Mouse (Mus musculus) forebrain, embryonic 12.5 days (tissue): ENCODE data around the gene Trim38. TPM values are rescaled to one million over a fixed set of nuclear protein-coding genes. Genes with fewer than 3 reads are reported as not detected.

ENCODE experiments used
- ATAC-seq: fragments of 200-750 bp; cut with Nextera tagmentation; 2 replicates; pipeline ENCODE4 v1.8.0; 2017; ENCODE audit warnings: moderate TSS enrichment; ENCODE audit not compliant: low FRiP score
- H3K27ac ChIP-seq: fragments of 300-500 bp; sonication (generic); 2 replicates; pipeline ENCODE4 v1.5.1; 2016; ENCODE audit warnings: mild to moderate bottlenecking
- H3K27me3 ChIP-seq: fragments of 300-500 bp; sonication (generic); 2 replicates; pipeline ENCODE4 v1.6.1; 2016; ENCODE audit warnings: mild to moderate bottlenecking
- H3K36me3 ChIP-seq: fragments of 300-500 bp; sonication (generic); replicated peaks from 2 replicates; pipeline ENCODE4 v1.6.1; 2016; ENCODE audit warnings: mild to moderate bottlenecking
- H3K4me1 ChIP-seq: fragments of 300-500 bp; sonication (generic); 2 replicates; pipeline ENCODE4 v1.6.1; 2016
- H3K4me2 ChIP-seq: fragments of 300-500 bp; sonication (generic); 2 replicates; pipeline ENCODE4 v1.6.1; 2016; ENCODE audit warnings: mild to moderate bottlenecking, moderate library complexity
- H3K4me3 ChIP-seq: fragments of 300-500 bp; sonication (generic); replicated peaks from 2 replicates; pipeline ENCODE4 v1.5.1; 2016; ENCODE audit warnings: mild to moderate bottlenecking
- H3K9ac ChIP-seq: fragments of 300-500 bp; sonication (generic); 2 replicates; pipeline ENCODE4 v1.6.1; 2016; ENCODE audit warnings: mild to moderate bottlenecking
- H3K9me3 ChIP-seq: fragments of 300-500 bp; sonication (generic); 2 replicates; pipeline ENCODE4 v1.6.1; 2016
- WGBS: fragments of 180-500 bp; shearing (Covaris S2); methylation state at CpG from one replicate; pipeline ENCODE4 v1.1.7; 2016; 5-methylcytosine and 5-hydroxymethylcytosine counted together
- microRNA-seq: library from miRNA; unstranded; fragments of <30 nt; microRNA quantifications from one replicate; pipeline ENCODE4, GENCODE M21; 2017
- polyA plus RNA-seq: library from polyadenylated mRNA; unstranded; fragments of >200 nt; fragmentation: Nextera tagmentation; extraction: Ambion mirVana; gene quantifications from 2 replicates; pipeline ENCODE4 v1.2.1, GENCODE M21; 2016

Gene Trim38
- polyA plus RNA-seq, 1 experiment from 2014 or later: not detected

GRCm38 (mm10) chr13:23833053-23833452, 63.3 kb downstream of the Trim38 start:
- no peak overlapping the region for H3K9ac ChIP-seq
- no peaks in the 10 kb centered on the region for H3K27me3 ChIP-seq
- no peak overlapping the region for H3K27ac ChIP-seq
- H3K4me2 ChIP-seq: no peak overlapping the region
- H3K4me3 ChIP-seq: no peak overlapping the region
- H3K9me3 ChIP-seq: no peaks in the 10 kb centered on the region
- no peaks in the 10 kb centered on the region for H3K4me1 ChIP-seq
- no peaks in the 10 kb centered on the region for H3K36me3 ChIP-seq
- no peak for ATAC-seq
- 18% methylated on average over 6 of the region's 6 CpGs for WGBS

- Histone ChIP-seq H3K27ac (no peak overlapping the region), H3K9ac (no peak overlapping the region), H3K9me3 (no peaks in the 10 kb centered on the region), H3K4me3 (no peak overlapping the region), H3K4me1 (no peaks in the 10 kb centered on the region), H3K36me3 (no peaks in the 10 kb centered on the region), H3K27me3 (no peaks in the 10 kb centered on the region), H3K4me2 (no peak overlapping the region)
- ATAC-seq: no peak
- WGBS: 86% methylated on average over 5 of the region's 5 CpGs
Measured at GRCm38 (mm10) chr13:23834836-23835235, 65.1 kb downstream of the Trim38 start.

- no peak for ATAC-seq
- H3K9ac ChIP-seq: no peak overlapping the region
- H3K4me2 ChIP-seq: no peak overlapping the region
- H3K9me3 ChIP-seq: no peaks in the 10 kb centered on the region
- no peaks in the 10 kb centered on the region for H3K4me1 ChIP-seq
- no peak overlapping the region for H3K27ac ChIP-seq
- 92% methylated on average over 5 of the region's 5 CpGs for WGBS
- H3K4me3 ChIP-seq: no peak overlapping the region
- no peaks in the 10 kb centered on the region for H3K27me3 ChIP-seq
- no peaks in the 10 kb centered on the region for H3K36me3 ChIP-seq
Measured at GRCm38 (mm10) chr13:23836630-23837029, 66.9 kb downstream of the Trim38 start.

GRCm38 (mm10) chr13:23839308-23839707, 69.6 kb downstream of the Trim38 start, which contains the start of gene Slc17a3:
TSS of gene Slc17a3 (plus strand) at chr13:23839434.
- no peak for ATAC-seq
- H3K4me2 ChIP-seq: no peak within 1 kb of the TSS

More at GRCm38 (mm10) chr13:23839308-23839707, 69.6 kb downstream of the Trim38 start, which contains the start of gene Slc17a3:
- no peaks in the 10 kb centered on the region for H3K4me1 ChIP-seq
- WGBS: 85% methylated on average over 2 of the region's 2 CpGs
- no peaks in the 10 kb centered on the region for H3K9me3 ChIP-seq
- H3K27me3 ChIP-seq: no peaks in the 10 kb centered on the region
- H3K36me3 ChIP-seq: no peaks in the 10 kb centered on the region
- H3K27ac ChIP-seq: no peak within 1 kb of the TSS
- H3K4me3 ChIP-seq: no peak within 1 kb of the TSS
- no peak within 1 kb of the TSS for H3K9ac ChIP-seq

Small RNA genes within 50 kb of the gene (microRNA-seq; reads per million reads assigned to microRNA genes)
- not detected for gene Gm44314
- not detected for gene Gm44484

Other genes with a start within 250 kb of the Trim38 start
- gene Hist1h4h, start 238.9 kb upstream of the Trim38 start, polyA plus RNA-seq: 7.2 and 8.7 TPM in 2 replicates
- 9.3 and 10.7 TPM in 2 replicates for gene Hist1h2af, start 236.0 kb upstream of the Trim38 start, polyA plus RNA-seq
- 7.2 and 8.3 TPM in 2 replicates for gene Hist1h3g, start 234.5 kb upstream of the Trim38 start, polyA plus RNA-seq
- gene Hist1h2bh, start 226.5 kb upstream of the Trim38 start, polyA plus RNA-seq: 0.87 and 0.95 TPM in 2 replicates
- 0.99 and 1.5 TPM in 2 replicates for gene Hist1h3f, start 225.9 kb upstream of the Trim38 start, polyA plus RNA-seq
- gene Hist1h4f, start 218.3 kb upstream of the Trim38 start, polyA plus RNA-seq: 0.74 and 1.4 TPM in 2 replicates
- 0.47 and 0.56 TPM in 2 replicates for gene Hist1h1d, start 216.7 kb upstream of the Trim38 start, polyA plus RNA-seq
- gene Hist1h3e, start 207.5 kb upstream of the Trim38 start, polyA plus RNA-seq: 5.7 and 7.6 TPM in 2 replicates
- 115 and 138 TPM in 2 replicates for gene Hist1h2ae, start 198.7 kb upstream of the Trim38 start, polyA plus RNA-seq
- gene Hist1h2bg, start 198.5 kb upstream of the Trim38 start, polyA plus RNA-seq: 8.9 and 11.4 TPM in 2 replicates
- 7.2 and 9.5 TPM in 2 replicates for gene Hist1h2bf, start 195.7 kb upstream of the Trim38 start, polyA plus RNA-seq
- 1.3 and 3.7 TPM in 2 replicates for gene Hist1h2ad, start 195.5 kb upstream of the Trim38 start, polyA plus RNA-seq
- gene Hist1h3d, start 194.2 kb upstream of the Trim38 start, polyA plus RNA-seq: 5.8 and 6.6 TPM in 2 replicates
- 137 and 142 TPM in 2 replicates for gene Hist1h4d, start 188.3 kb upstream of the Trim38 start, polyA plus RNA-seq
- 3.0 and 3.7 TPM in 2 replicates for gene Hist1h2be, start 148.8 kb upstream of the Trim38 start, polyA plus RNA-seq
- 26.3 and 26.6 TPM in 2 replicates for gene Hist1h1e, start 147.4 kb upstream of the Trim38 start, polyA plus RNA-seq
- 1.4 and 1.6 TPM in 2 replicates for gene Hist1h2ac, start 86.0 kb upstream of the Trim38 start, polyA plus RNA-seq
- gene Hist1h2bc, start 85.7 kb upstream of the Trim38 start, polyA plus RNA-seq: 34.6 and 36.5 TPM in 2 replicates
- gene Hist1h1t, start 74.1 kb upstream of the Trim38 start, polyA plus RNA-seq: not detected in 2 replicates
- gene Hist1h4c, start 71.5 kb upstream of the Trim38 start, polyA plus RNA-seq: 6.1 and 9.8 TPM in 2 replicates
- 2.0 and 2.5 TPM in 2 replicates for gene Hfe, start 59.1 kb upstream of the Trim38 start, polyA plus RNA-seq
- gene Hist1h1c, start 31.1 kb upstream of the Trim38 start, polyA plus RNA-seq: 15.2 and 15.9 TPM in 2 replicates
- 11.1 and 13.8 TPM in 2 replicates for gene Hist1h3c, start 24.3 kb upstream of the Trim38 start, polyA plus RNA-seq
- 2.2 and 3.5 TPM in 2 replicates for gene Hist1h2bb, start 23.2 kb upstream of the Trim38 start, polyA plus RNA-seq
- 59.9 and 73.2 TPM in 2 replicates for gene Hist1h2ab, start 18.8 kb upstream of the Trim38 start, polyA plus RNA-seq
- 14.0 and 15.8 TPM in 2 replicates for gene Hist1h3b, start 17.6 kb upstream of the Trim38 start, polyA plus RNA-seq
- 5.3 and 8.2 TPM in 2 replicates for gene Hist1h4b, start 12.9 kb upstream of the Trim38 start, polyA plus RNA-seq
- 0.88 TPM in 1 of 2 replicates, not detected in the other for gene Hist1h4a, start 8.7 kb upstream of the Trim38 start, polyA plus RNA-seq
- 5.1 and 5.2 TPM in 2 replicates for gene Hist1h3a, start 7.5 kb upstream of the Trim38 start, polyA plus RNA-seq
- 3.3 and 4.0 TPM in 2 replicates for gene Hist1h1a, start 6.2 kb upstream of the Trim38 start, polyA plus RNA-seq
- not detected in 2 replicates for gene Slc17a2, start 37.1 kb downstream of the Trim38 start, polyA plus RNA-seq
- not detected in 2 replicates for gene Slc17a3, start 69.5 kb downstream of the Trim38 start, polyA plus RNA-seq
- gene Slc17a1, start 97.8 kb downstream of the Trim38 start, polyA plus RNA-seq: not detected in 2 replicates
- not detected in 2 replicates for gene Slc17a4, start 145.1 kb downstream of the Trim38 start, polyA plus RNA-seq
- gene Hist1h2ba, start 164.2 kb downstream of the Trim38 start, polyA plus RNA-seq: not detected in 2 replicates
- not detected in 2 replicates for gene Hist1h2aa, start 164.5 kb downstream of the Trim38 start, polyA plus RNA-seq
- 1.5 and 1.9 TPM in 2 replicates for gene Scgn, start 221.3 kb downstream of the Trim38 start, polyA plus RNA-seq